Mouse (Mus musculus): ENCODE measurements around the gene Dcun1d3.

GRCm38 (mm10) chr7:119873050-119873449 is 23.0 kb downstream of the Dcun1d3 start:
- TF ChIP-seq CTCF (IDR thresholded peaks at IDR 0.05; ENCODE audit: low read depth, low read length) (no peak), POLR2A (IDR thresholded peaks at IDR 0.05; ENCODE audit: borderline replicate concordance, low read depth, low read length) (no peak)
